Mouse (Mus musculus): Measurements from ENCODE around the gene Cyp4f14. TPM values are rescaled to one million over a fixed set of nuclear protein-coding genes. Genes with fewer than 3 reads are reported as not detected.

The Cyp4f14 gene
- polyA plus RNA-seq (2012): not detected in 2 replicates

DNA sequence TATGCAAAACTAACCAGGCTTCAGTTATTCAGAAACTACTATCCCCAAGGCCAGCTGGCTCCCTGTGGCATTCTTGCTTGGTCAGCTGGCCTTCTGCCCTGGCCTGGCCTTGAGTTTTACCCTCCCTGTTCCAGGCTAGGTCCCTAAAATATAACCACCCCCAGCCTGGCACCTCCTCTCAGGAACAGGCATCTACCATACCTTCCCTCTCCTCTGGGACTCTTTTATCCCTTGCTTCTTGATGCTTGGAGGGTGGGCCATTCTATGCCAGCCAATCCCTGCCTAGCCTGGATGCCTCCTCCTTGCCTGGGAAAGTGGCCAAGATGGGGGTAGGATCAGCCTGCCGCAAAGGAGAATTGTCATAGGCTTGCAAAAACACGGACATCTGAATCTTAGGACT is at the start of gene Cyp4f14:
Gene Cyp4f14, minus strand, starts transcription at position 212 of the 400 bp plus-strand sequence.
- H3K27me3 ChIP-seq (ENCODE audit: control insufficient read depth): no peaks in the 10 kb centered on the region
- H3K36me3 ChIP-seq (ENCODE audit: control insufficient read depth): no peaks in the 10 kb centered on the region
- H3K9me3 ChIP-seq (ENCODE audit: control insufficient read depth, low read length): no peaks in the 10 kb centered on the region
- no peak for TF ChIP-seq GATA1 (IDR thresholded peaks at IDR 0.05; ENCODE audit: low read length)
- no peak for TF ChIP-seq TAL1 (IDR thresholded peaks at IDR 0.05; ENCODE audit: low read length)
- no peak within 1 kb of the TSS for H3K4me3 ChIP-seq (replicated peaks)
- no peaks in the 10 kb centered on the region for H3K4me1 ChIP-seq (ENCODE audit: control insufficient read depth)

DNA sequence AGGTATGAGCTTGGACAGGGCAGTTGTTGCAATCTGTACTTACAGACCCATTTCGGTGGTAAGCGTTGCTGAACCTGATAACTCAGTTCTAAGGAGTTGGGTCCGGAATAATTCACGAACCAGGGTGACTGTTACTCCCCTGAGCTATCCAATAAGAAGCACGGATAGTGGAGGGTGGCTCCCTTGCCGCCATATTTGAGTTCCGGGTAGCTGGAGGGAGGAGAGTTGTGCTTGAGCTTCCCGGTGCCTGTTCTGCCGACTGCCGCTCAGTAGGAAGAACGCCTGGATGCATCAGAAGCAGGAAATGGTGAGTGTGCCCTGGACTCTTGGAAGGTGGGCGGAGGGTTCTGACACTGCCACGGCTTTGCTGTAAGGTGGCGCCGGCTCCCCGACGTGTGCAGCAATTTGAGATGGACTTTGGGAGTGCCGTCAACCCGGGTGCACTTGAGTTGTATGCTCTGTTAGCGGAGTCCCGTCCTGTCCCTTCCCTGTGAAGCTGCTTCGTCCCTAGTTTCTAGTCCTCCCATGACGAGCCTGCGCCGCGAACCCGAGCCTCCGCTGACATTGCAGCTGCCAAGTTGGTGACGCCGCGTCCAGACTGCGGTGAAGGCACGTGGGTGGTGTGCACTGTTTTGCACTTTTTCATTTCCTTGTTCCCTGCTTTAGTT is 48.6 kb upstream of the Cyp4f14 start, which contains the start of gene Zfp472:
Gene Zfp472, plus strand, starts transcription at position 192 of the 668 bp plus-strand sequence.
- no peaks in the 10 kb centered on the region for H3K27me3 ChIP-seq (ENCODE audit: control insufficient read depth)
- peak within 1 kb of the TSS; percentile 70 for H3K4me3 ChIP-seq (replicated peaks)
- peaks cover 24% of the 10 kb centered on the region for H3K4me1 ChIP-seq (ENCODE audit: control insufficient read depth)
- no peaks in the 10 kb centered on the region for H3K9me3 ChIP-seq (ENCODE audit: control insufficient read depth, low read length)
- TF ChIP-seq TAL1 (IDR thresholded peaks at IDR 0.05; ENCODE audit: low read length): no peak
- no peak for TF ChIP-seq GATA1 (IDR thresholded peaks at IDR 0.05; ENCODE audit: low read length)
- H3K36me3 ChIP-seq (ENCODE audit: control insufficient read depth): no peaks in the 10 kb centered on the region

DNA sequence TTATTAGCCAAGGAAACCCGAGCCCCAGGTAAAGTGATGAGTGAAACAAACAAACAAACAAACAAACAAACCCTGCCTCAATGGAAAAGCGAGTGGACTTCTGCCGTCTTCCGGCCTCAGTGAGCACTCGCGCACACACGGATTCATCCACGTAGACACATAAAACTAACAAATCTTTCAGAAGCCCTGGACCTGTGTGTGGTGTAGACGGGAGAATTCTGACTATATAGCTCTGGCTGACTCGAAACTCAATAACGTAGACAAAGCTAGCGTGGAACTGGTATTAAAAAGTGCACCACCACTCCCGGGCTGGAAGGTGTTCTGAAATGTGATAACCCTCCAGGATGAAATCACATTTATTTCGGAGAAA is 48.1 kb upstream of the Cyp4f14 start:
- H3K4me1 ChIP-seq (ENCODE audit: control insufficient read depth): peaks cover 24% of the 10 kb centered on the region
- peak overlapping the region; percentile 70 for H3K4me3 ChIP-seq (replicated peaks)
- no peaks in the 10 kb centered on the region for H3K27me3 ChIP-seq (ENCODE audit: control insufficient read depth)
- TF ChIP-seq GATA1 (IDR thresholded peaks at IDR 0.05; ENCODE audit: low read length) (no peak), TAL1 (IDR thresholded peaks at IDR 0.05; ENCODE audit: low read length) (no peak)
- H3K9me3 ChIP-seq (ENCODE audit: control insufficient read depth, low read length): no peaks in the 10 kb centered on the region
- H3K36me3 ChIP-seq (ENCODE audit: control insufficient read depth): no peaks in the 10 kb centered on the region

DNA sequence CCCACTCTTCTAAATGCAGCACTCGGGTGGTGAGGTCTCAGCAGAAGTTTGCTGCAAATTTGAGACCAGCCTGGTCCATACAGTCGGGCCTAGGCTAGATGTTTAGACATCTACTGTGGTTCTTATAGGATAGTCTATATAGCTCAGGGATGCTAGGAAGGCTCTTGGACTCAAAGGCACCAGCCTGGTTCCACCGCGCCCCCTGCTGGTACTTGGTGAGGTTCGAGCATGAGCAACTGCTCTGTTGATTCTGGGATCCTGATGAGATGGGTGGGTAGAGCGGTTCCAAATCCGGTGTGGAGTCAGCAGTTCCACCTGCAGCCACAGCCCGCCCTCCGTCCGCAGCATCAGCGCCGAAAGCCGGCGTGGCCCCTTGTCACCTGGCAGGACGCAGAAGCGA is 34.3 kb upstream of the Cyp4f14 start:
- Histone ChIP-seq H3K27me3 (ENCODE audit: control insufficient read depth) (no peaks in the 10 kb centered on the region), H3K36me3 (ENCODE audit: control insufficient read depth) (no peaks in the 10 kb centered on the region), H3K4me3 (replicated peaks) (no peak overlapping the region), H3K9me3 (ENCODE audit: control insufficient read depth, low read length) (no peaks in the 10 kb centered on the region), H3K4me1 (ENCODE audit: control insufficient read depth) (peaks cover 13% of the 10 kb centered on the region)
- no peak for TF ChIP-seq TAL1 (IDR thresholded peaks at IDR 0.05; ENCODE audit: low read length)
- TF ChIP-seq GATA1 (IDR thresholded peaks at IDR 0.05; ENCODE audit: low read length): no peak

DNA sequence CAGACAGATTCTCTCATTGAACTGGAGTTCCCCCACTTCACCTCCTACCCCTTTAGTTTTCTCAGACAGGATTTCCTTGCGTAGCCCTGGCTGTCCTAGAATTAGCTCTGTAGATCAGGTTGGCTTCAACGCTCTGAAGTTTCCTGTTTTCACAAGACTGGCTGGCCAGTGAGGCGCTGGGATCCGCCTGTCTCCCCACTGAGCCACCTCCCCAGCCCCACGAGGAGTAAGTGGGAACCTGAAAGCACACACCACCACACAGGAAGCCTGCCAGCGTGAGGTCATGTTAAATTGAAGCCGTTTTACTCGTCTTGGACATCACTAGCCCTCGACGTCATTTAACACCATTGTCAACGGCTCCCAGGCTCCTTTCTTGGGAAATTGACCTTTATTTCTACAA is 33.9 kb upstream of the Cyp4f14 start:
- Histone ChIP-seq H3K4me1 (ENCODE audit: control insufficient read depth) (peaks cover 16% of the 10 kb centered on the region), H3K4me3 (replicated peaks) (no peak overlapping the region), H3K27me3 (ENCODE audit: control insufficient read depth) (no peaks in the 10 kb centered on the region), H3K9me3 (ENCODE audit: control insufficient read depth, low read length) (no peaks in the 10 kb centered on the region), H3K36me3 (ENCODE audit: control insufficient read depth) (no peaks in the 10 kb centered on the region)
- TF ChIP-seq GATA1 (IDR thresholded peaks at IDR 0.05; ENCODE audit: low read length): no peak
- TF ChIP-seq TAL1 (IDR thresholded peaks at IDR 0.05; ENCODE audit: low read length): no peak

DNA sequence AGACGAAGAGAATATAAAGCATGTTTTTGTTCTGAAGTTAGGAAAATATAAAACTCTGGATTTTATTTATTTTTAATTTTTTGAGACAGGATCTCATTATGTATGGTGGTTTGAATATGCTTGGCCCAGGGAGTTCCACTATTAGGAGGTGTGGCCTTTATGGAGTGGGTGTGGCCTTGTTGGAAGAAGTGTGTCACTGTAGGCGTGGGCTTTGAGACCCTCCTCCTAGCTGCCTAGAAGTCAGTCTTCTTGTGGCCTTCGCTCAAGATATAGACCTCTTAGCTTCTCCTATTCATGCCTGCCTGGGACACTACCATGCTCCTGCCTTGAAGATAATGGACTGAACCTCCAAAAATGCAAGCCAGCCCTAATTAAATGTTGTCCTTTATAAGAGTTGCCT is 33.0 kb upstream of the Cyp4f14 start:
- Histone ChIP-seq H3K9me3 (ENCODE audit: control insufficient read depth, low read length) (no peaks in the 10 kb centered on the region), H3K27me3 (ENCODE audit: control insufficient read depth) (no peaks in the 10 kb centered on the region), H3K4me1 (ENCODE audit: control insufficient read depth) (peaks cover 16% of the 10 kb centered on the region), H3K4me3 (replicated peaks) (no peak overlapping the region), H3K36me3 (ENCODE audit: control insufficient read depth) (no peaks in the 10 kb centered on the region)
- no peak for TF ChIP-seq TAL1 (IDR thresholded peaks at IDR 0.05; ENCODE audit: low read length)
- TF ChIP-seq GATA1 (IDR thresholded peaks at IDR 0.05; ENCODE audit: low read length): no peak

DNA sequence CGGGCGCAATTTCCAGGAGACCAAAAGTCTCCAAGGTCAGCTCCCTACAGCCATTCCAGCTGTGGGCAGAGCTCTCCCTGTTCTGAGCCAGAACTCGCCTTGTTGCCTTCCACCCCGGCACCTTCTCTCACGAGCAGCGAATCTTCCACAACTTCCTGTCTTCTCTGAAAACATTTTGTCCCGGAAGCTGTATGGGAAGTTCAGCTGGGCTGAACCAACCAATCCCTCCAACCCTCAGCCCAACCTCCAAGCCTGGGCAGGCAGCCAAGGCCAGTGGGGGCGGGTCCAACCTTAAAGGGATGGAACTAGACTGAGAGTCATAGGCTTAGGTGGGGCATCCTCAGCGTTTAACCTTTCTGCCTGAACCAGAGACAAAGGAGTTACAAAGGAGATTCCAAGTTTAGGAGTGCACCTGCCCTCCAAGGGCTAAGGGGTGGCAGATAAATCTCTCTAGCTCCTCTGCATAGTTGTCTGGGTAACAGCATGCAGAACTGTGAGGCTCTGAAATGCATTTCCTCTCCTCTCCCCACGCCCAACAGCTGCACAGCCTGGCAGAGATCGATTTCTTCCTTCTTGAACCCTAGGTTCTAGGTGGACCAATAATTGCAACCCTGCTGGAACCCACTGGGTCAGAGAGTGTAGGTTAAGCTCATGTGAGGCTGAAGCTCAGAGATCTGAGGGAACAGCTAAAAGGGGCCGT is 30.2 kb upstream of the Cyp4f14 start, which contains the start of gene Cyp4f13:
Gene Cyp4f13, minus strand, starts transcription at position 188 of the 700 bp plus-strand sequence.
- no peak for TF ChIP-seq TAL1 (IDR thresholded peaks at IDR 0.05; ENCODE audit: low read length)
- TF ChIP-seq GATA1 (IDR thresholded peaks at IDR 0.05; ENCODE audit: low read length): no peak
- Histone ChIP-seq H3K27me3 (ENCODE audit: control insufficient read depth) (no peaks in the 10 kb centered on the region), H3K36me3 (ENCODE audit: control insufficient read depth) (no peaks in the 10 kb centered on the region), H3K4me1 (ENCODE audit: control insufficient read depth) (peaks cover 16% of the 10 kb centered on the region), H3K9me3 (ENCODE audit: control insufficient read depth, low read length) (no peaks in the 10 kb centered on the region), H3K4me3 (replicated peaks) (peak within 1 kb of the TSS; percentile 62)

DNA sequence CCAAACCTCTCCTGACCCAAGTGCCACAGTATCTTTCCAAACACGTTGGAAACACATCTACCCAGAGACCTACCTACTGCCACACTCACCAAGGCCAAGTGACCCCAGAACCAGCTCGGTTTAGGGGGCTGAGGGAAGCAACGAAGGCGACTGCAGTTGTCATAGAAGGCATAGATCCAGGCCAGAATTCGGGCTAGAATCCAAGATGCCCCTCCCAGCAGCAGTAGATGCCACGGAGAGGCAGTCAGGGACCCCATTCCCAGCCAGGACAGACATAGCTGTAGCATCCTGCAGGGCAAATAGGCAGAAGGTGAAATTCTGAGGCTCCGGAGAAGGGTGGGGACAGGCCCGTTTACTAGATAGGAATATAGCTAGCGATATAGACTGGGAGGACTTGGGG is 29.6 kb upstream of the Cyp4f14 start:
- TF ChIP-seq GATA1 (IDR thresholded peaks at IDR 0.05; ENCODE audit: low read length): no peak
- no peak for TF ChIP-seq TAL1 (IDR thresholded peaks at IDR 0.05; ENCODE audit: low read length)
- H3K4me1 ChIP-seq (ENCODE audit: control insufficient read depth): peaks cover 16% of the 10 kb centered on the region

DNA sequence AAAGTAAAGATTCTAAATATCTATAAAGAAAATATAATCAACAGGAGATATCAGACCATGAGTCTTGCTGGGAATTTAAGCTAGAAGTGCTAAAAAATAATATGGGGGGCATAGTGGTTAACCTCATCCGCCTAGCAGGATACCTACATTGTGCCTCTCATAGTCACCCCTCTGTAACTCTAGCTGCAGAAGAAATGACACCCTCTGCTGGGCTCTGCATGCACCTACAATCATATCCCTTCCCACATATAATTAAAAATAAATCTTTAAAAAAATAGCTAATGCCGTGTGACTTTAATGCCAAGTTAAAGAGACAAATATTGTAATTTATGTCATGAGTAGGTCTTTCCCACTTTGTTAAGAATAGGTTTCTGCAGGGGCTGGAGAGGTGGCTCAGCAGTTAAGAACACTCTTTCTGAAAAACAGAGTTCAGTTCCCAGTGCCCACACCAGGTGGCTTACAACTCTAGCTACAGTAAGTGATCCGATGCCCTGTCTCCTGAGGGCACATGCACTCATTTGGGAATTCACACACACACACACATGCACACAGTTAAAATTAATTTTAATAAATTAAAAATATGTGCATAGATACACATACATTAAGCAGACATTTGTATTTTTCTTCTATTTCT is 27.4 kb upstream of the Cyp4f14 start:
- H3K9me3 ChIP-seq (ENCODE audit: control insufficient read depth, low read length): no peaks in the 10 kb centered on the region
- no peaks in the 10 kb centered on the region for H3K36me3 ChIP-seq (ENCODE audit: control insufficient read depth)
- TF ChIP-seq GATA1 (IDR thresholded peaks at IDR 0.05; ENCODE audit: low read length) (no peak), TAL1 (IDR thresholded peaks at IDR 0.05; ENCODE audit: low read length) (no peak)
- H3K4me1 ChIP-seq (ENCODE audit: control insufficient read depth): peaks cover 16% of the 10 kb centered on the region
- no peak overlapping the region for H3K4me3 ChIP-seq (replicated peaks)
- no peaks in the 10 kb centered on the region for H3K27me3 ChIP-seq (ENCODE audit: control insufficient read depth)

More for the DNA sequence above, 29.6 kb upstream of the Cyp4f14 start:
- H3K4me3 ChIP-seq (replicated peaks): peak overlapping the region; percentile 62
- H3K36me3 ChIP-seq (ENCODE audit: control insufficient read depth): no peaks in the 10 kb centered on the region
- H3K9me3 ChIP-seq (ENCODE audit: control insufficient read depth, low read length): no peaks in the 10 kb centered on the region
- H3K27me3 ChIP-seq (ENCODE audit: control insufficient read depth): no peaks in the 10 kb centered on the region
